Mouse (Mus musculus): Measurements from ENCODE around the gene Pgr. TPM values are rescaled to one million over a fixed set of nuclear protein-coding genes. Genes with fewer than 3 reads are reported as not detected.

Pgr gene
- total RNA-seq (2021), result under 1 TPM; 0.26 to 0.30 TPM
- long read RNA-seq, experiment 1, result 0 reads
- long read RNA-seq, experiment 2, result 0 reads

DNA sequence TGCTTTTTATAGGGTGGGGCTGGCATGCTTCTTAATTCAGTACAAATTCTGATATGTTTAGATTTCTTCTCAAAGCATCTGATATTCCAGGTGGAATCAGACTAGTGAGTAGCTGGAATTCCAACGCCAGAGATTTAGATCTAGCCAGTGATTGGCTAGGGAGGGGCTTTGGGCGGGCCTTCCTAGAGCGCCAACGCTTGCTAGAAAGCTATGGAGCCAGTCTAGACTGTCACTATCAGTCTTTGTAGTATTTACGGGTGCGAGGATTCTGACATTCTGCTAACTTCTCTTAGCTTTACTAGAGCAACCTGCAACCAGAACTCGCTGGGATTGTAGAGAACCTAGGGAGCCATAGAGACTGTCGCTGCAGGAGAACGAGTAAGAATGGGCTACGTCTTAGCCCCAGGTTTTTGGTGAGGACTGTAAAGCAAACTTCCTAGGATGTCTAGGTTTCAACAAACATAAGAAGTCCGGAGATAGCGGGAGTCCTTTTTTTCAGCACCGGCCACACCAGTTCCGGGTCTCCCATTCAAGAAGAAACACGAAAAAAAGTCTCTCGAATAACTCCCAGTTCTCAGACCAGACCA, at the start of gene Pgr:
Pgr (plus strand) TSS at position 218 of the 587 bp plus-strand sequence.
- DNase-seq (ENCODE audit: low spot score in 2 of 2), result peak in 1 of 2 experiments; percentile 2

- no peak for DNase-seq (ENCODE audit: low spot score in 2 of 2)
These were observed 42.2 kb upstream of the Pgr start for GRCm38 (mm10) chr9:8857455-8857854.

DNA sequence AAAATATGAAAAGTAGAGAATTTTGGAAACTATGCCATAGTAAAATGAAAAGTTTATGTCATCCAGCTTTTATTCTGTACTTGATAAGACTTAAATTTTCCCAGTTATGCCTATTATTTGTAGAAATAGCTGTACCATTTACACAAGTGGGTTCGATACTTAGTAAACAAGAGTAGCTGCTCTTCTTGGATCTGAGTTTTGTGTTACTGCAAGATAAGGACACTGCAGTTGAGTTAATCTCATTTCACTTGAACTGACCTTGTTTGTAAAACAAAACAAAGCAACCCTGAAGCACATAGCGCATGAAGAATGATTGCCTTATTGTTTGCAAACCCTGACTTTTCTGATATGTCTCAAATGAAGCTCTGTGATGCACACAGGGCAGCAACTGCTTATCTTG, 31.1 kb upstream of the Pgr start:
- DNase-seq (ENCODE audit: low spot score in 2 of 2), result no peak

DNA sequence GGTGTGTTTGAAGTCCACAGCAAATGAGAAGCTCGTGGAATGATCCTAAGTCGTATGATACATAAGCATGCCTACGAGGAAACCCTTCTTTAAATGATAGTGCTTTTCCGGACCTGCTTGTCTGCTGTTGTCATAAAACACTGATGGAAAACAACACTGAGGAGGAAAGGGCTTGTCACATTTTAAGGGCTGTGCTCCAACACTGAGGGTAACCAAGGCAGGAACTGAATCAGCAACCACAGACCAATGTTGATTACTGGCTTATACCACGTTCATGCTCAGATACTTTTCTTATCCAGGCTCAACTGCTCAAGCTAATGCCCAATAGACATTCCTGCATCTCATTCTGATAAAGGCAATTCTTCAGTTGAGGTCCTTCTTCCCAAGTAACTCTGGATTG, 4.4 kb upstream of the Pgr start:
- no peak for DNase-seq (ENCODE audit: low spot score in 2 of 2)

DNA sequence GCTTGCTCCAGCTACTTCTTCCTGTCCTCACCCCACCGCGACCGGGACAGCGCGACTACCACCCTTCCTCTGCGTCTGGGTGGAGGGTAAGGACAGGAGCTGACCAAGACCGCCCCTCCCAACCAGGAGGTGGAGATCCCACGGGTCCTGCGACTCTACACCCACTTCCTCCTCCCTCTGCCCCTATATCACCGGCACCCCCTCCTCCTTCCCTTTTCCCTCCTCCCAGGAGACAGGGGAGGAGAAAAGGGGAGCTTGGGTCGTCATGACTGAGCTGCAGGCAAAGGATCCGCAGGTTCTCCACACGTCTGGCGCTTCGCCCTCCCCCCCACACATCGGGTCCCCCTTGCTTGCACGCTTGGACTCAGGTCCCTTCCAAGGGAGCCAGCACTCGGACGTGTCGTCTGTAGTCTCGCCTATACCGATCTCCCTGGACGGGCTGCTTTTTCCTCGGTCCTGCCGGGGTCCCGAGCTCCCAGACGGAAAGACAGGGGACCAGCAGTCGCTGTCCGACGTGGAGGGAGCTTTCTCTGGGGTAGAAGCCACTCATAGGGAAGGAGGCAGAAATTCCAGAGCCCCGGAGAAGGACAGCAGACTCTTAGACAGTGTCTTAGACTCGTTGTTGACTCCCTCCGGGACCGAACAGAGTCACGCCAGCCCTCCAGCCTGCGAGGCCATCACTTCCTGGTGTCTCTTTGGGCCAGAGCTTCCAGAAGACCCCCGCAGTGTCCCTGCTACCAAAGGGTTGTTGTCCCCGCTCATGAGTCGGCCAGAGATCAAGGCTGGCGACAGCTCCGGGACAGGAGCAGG, 775 bp downstream of the Pgr start:
- peak; percentile 6 to 16 for DNase-seq (ENCODE audit: low spot score in 2 of 2)

- DNase-seq (ENCODE audit: low spot score in 2 of 2), result peak; percentile 20 to 22
These were observed 1.5 kb downstream of the Pgr start for GRCm38 (mm10) chr9:8901013-8901646.

DNA sequence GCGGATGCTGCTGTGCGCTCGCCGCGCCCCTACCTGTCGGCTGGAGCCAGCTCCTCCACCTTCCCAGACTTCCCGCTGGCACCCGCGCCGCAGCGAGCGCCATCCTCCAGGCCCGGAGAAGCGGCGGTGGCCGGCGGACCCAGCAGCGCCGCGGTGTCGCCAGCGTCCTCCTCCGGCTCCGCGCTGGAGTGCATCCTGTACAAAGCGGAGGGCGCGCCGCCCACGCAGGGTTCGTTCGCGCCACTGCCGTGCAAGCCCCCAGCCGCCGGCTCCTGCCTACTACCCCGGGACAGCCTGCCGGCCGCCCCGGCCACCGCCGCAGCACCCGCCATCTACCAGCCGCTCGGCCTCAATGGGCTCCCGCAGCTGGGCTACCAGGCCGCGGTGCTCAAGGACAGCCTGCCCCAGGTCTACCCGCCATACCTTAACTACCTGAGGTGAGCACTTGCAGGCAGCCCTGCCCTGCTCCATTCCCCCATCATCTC, 2.1 kb downstream of the Pgr start:
- DNase-seq (ENCODE audit: low spot score in 2 of 2), result peak; percentile 12 to 21

DNA sequence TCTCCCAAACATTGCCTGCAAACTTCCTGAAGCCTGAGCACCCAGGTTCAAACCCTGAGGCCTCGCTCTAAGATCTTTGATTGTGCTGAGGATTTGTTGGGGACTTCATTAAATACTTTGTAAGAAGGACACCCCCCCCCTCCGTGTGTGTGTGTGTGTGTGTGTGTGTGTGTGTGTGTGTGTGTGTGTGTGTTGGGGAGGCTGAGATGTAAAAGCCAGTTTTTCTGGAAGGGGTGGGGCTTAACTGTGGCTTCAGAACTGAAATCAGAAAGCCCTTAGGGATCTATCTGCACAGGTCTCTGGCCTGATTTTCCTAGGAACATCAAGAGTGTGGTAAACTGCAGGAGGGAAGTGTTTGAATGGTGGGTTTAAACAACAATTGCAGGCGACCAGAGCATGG, 2.6 kb downstream of the Pgr start:
- DNase-seq (ENCODE audit: low spot score in 2 of 2), result no peak

GRCm38 (mm10) chr9:8927561-8927960, 27.9 kb downstream of the Pgr start:
- no peak for DNase-seq (ENCODE audit: low spot score in 2 of 2)

DNA sequence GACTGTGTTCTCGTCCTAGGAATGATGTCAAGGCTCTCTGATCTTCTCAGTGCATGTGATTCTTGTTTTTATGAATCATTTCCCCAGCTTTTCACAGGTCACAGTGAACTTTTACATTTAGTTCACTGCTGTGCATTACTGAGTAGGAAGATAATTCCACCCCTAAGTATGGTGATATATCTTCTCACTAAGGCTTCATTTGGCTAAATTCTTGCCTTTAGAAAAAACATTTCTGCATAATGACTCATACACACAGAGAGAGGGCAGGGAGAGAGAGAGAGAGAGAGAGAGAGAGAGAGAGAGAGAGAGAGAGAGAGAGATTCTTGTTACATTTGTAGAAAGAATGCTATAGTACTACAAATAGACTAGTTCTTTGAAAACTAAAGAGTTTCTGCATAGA, 38.1 kb downstream of the Pgr start:
- no peak for DNase-seq (ENCODE audit: low spot score in 2 of 2)

- DNase-seq (ENCODE audit: low spot score in 2 of 2), result no peak
These were observed 53.7 kb downstream of the Pgr start for GRCm38 (mm10) chr9:8953306-8953705.

GRCm38 (mm10) chr9:8964512-8965133, 65.0 kb downstream of the Pgr start:
- DNase-seq (ENCODE audit: low spot score in 2 of 2), result peak; percentile 29 to 31

DNA sequence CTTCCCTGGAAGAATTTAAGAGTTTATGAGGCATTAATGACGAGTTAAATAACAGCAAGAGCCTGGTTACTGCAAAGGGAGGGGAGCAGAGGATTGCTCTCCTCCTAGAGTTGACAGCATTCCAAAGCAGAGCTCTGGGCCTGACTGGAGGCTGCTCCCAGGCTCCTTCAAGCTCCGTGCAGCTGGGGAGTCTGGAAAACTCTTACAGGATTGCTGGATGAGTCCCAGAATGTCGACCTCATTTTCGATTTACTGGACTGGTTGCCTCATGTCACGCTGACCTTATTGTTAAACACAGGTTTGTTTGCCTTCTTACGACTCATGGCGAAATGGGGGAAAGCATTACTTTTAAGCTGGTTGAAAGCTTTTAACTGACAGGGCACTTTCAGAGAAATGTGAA, 70.6 kb downstream of the Pgr start:
- DNase-seq (ENCODE audit: low spot score in 2 of 2), result no peak

- DNase-seq (ENCODE audit: low spot score in 2 of 2), result no peak
These were observed 71.9 kb downstream of the Pgr start, which contains the start of gene Gm16485 for GRCm38 (mm10) chr9:8971491-8971890. Gene Gm16485, plus strand, starts transcription at chr9:8971791.

DNA sequence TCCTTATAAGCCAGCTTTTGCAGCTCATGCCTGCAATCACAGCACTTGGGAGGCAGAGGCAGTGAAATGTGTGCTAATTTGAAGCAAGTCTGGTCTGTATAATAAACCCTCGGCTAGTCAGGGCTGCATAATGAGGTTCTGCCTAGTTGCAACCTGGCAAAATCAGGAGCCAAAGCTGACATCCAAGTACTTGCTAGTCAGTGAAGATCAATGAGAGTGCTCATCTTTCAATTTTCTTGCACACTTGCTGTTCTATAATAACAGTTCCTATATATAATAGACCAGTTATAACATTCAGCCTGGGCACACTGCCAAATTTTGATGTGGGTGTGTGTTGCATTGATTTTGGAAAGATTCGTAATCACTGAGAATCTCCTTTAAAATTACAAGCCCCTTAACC, 78.1 kb downstream of the Pgr start:
- DNase-seq (ENCODE audit: low spot score in 2 of 2), result no peak

- no peak for DNase-seq (ENCODE audit: low spot score in 2 of 2)
These were observed 82.7 kb downstream of the Pgr start for GRCm38 (mm10) chr9:8982315-8982714.

DNA sequence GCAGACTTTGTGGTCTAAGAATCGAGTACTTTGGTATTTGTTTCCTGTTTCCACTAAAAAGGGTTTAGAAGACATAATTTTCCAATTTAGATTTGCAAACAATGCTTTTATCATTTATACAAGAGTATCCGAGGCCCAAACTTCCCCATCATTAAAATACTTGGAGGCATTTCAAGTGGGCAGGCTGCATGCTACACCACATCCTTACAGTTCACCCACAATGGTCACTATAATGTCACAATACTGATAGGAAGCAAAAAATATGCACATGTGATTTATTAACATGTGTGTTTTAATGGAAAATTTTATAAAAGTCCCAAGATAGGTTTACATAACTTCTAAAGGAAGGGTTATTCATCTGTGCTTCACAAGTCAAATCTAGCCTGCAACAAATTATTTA, 96.9 kb downstream of the Pgr start:
- no peak for DNase-seq (ENCODE audit: low spot score in 2 of 2)

- DNase-seq (ENCODE audit: low spot score in 2 of 2), result no peak
These were observed 101.5 kb downstream of the Pgr start for GRCm38 (mm10) chr9:9001170-9001569.

GRCm38 (mm10) chr9:9015108-9015507, 115.5 kb downstream of the Pgr start:
- DNase-seq (ENCODE audit: low spot score in 2 of 2), result no peak

Data from adrenal gland, adult 18-20 months (tissue).